Mouse (Mus musculus) mesoderm, embryonic 11.5 days (tissue): ENCODE measurements around the gene Dlst.

Source experiments
- DNase-seq: peaks from one replicate; pipeline ENCODE4 v3.0.0-alpha.2; 2012; ENCODE audit warnings: low read depth, low spot score

The Dlst gene

GRCm38 (mm10) chr12:85181475-85182344, 71.1 kb downstream of the Dlst start:
- no peak for DNase-seq

- peak; percentile 74 for DNase-seq
These were observed 71.7 kb downstream of the Dlst start for GRCm38 (mm10) chr12:85182345-85182643.

DNA sequence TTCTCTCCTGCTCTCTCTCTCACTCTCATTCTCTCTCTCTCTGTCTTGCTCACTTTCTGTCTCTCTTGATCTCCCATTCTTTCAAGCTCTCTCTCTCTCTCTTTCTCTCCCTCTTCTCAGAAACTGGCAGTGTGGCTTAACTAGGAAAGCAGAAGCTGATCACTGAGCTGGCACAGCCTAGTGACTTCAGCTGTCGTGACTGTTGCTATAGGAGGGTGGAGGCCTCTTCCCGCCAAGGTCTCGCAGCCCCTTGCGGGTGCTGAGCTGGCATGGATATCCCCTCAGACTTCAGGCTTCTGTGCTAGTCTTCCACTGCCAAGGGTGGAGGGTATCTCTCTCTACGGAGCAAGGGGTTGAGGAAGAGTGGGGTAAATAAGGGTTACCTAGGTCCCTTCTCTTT, 72.3 kb downstream of the Dlst start:
- no peak for DNase-seq

DNA sequence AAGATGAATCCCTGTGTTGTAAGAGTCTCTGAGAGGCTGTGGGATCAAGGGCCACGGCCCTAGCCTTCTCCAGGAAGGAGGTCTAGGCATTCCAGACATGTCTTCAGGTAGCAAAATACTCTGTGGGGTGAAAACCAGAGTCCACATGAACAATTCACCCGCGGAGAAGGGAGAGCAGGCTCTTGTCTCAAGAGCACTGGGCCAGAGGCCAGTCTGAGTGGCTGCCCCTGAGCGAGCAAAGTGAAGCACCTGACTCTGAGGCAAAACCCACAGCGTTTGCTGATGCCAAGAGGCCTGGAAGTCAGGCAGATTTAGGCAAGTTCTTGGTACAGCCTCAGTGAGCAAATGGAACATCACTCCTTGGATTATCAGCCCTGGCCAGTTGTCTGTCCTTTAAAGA, 73.5 kb downstream of the Dlst start:
- DNase-seq, result no peak
